8 mouse cellular contexts compared by ENCODE assay signal in the genomic region with DNA sequence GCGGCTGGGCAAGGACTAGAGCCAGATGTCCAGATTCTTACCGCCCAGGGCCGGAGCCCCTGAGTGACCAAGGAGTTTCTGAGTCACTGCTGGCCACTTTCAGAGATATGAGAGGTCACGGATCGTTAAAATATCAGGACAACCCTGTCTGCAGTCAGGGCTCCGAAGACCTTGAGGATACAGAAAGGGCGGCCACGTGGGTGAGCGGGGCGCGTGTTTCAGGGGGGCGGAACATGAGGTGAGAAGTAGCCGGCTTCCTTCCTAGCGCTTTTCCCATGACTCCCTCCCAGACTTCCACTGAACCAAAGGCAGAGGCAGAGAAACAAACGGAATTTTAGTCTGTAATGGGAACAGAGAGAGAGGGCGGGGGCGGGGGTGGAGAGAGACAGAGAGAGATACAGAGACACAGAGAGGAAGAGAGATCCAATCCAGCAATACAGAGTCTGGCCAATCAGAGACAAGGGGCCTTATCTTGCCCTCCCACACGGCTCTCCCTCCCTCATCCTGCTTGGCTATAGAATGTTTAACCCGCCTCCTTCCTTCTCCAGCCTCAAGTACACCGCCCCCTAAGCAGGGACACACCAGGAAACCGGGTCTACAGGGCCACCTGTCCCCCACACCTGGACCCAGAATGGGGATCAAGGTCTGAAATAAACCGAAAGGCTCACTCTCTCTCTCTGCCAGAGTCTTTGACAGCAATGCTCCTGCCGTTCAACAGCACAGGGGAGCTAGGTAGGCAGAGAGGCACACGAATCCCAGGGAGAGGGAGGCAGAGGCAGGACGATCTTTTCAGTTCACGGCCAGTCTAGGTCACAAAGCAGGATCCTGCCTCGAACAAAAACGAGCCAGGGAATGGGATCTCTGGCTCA. TPM values are rescaled to one million over a fixed set of nuclear protein-coding genes. Genes with fewer than 3 reads are reported as not detected.
DNase-seq lines count a peak whose midpoint lies in the region; ATAC-seq and TF ChIP-seq lines count a peak whose summit lies in the region.

No protein-coding gene starts in this region.

- peaks cover 27% of the 10 kb centered on the region for H3K4me1 ChIP-seq in heart, embryonic 12.5 days (replicated peaks)
- peaks cover 37% of the 10 kb centered on the region for H3K4me1 ChIP-seq in G1E (ENCODE audit: insufficient read depth, low read depth, low read length)
- H3K4me1 ChIP-seq in liver, embryonic 13.5 days (replicated peaks): peaks cover 64% of the 10 kb centered on the region
- H3K4me1 ChIP-seq in hindbrain, embryonic 13.5 days (replicated peaks): peaks cover 33% of the 10 kb centered on the region

- WGBS in heart, embryonic 12.5 days: 54% methylated on average over 28 of the region's 28 CpGs
- WGBS in liver, embryonic 13.5 days (ENCODE audit: insufficient replicate concordance): 53% methylated on average over 28 of the region's 28 CpGs
- 82% methylated on average over 28 of the region's 28 CpGs for WGBS in hindbrain, embryonic 13.5 days

- H3K27ac ChIP-seq in heart, embryonic 12.5 days (ENCODE audit: poor library complexity, severe bottlenecking): no peak overlapping the region
- peak overlapping the region; percentile 68 for H3K27ac ChIP-seq in liver, embryonic 13.5 days
- no peak overlapping the region for H3K27ac ChIP-seq in hindbrain, embryonic 13.5 days

- H3K4me3 ChIP-seq in heart, embryonic 12.5 days: no peak overlapping the region; the same call in 1 of the 2 replicates
- peak overlapping the region; percentile 8; the same call in 1 of the 2 replicates for H3K4me3 ChIP-seq in G1E (ENCODE audit: low read depth, low read length)
- H3K4me3 ChIP-seq in liver, embryonic 13.5 days (replicated peaks): peak overlapping the region; percentile 30
- H3K4me3 ChIP-seq in hindbrain, embryonic 13.5 days: no peak overlapping the region

- peak overlapping the region; percentile 30; the same call in 1 of the 2 replicates for H3K4me2 ChIP-seq in heart, embryonic 12.5 days
- peak overlapping the region; percentile 55 for H3K4me2 ChIP-seq in liver, embryonic 13.5 days
- H3K4me2 ChIP-seq in hindbrain, embryonic 13.5 days: no peak overlapping the region

- DNase-seq in heart, adult 8-10 months (ENCODE audit: low spot score): no peak
- DNase-seq in G1E (ENCODE audit: low spot score): peak; percentile 64
- DNase-seq in brain, adult 2 months (ENCODE audit: low read depth, low spot score): peak; percentile 93
- peak; percentile 78 for DNase-seq in liver, embryonic 13.5 days
- DNase-seq in thymus, postnatal 36 days: no peak
- DNase-seq in Muller cell, postnatal 12 days (ENCODE audit: inconsistent ontology term): no peak

- no peak for TF ChIP-seq CTCF in G1E (IDR thresholded peaks at IDR 0.05; ENCODE audit: low read depth, low read length)

- H3K9ac ChIP-seq in heart, embryonic 12.5 days: no peak overlapping the region
- peak overlapping the region; percentile 56 for H3K9ac ChIP-seq in liver, embryonic 13.5 days
- H3K9ac ChIP-seq in hindbrain, embryonic 13.5 days: no peak overlapping the region

- no peaks in the 10 kb centered on the region for H3K27me3 ChIP-seq in heart, embryonic 12.5 days (replicated peaks)
- peaks cover 6% of the 10 kb centered on the region; the same call in 1 of the 2 replicates for H3K27me3 ChIP-seq in G1E (ENCODE audit: insufficient read depth, low read length)
- no peaks in the 10 kb centered on the region for H3K27me3 ChIP-seq in liver, embryonic 13.5 days
- no peaks in the 10 kb centered on the region for H3K27me3 ChIP-seq in hindbrain, embryonic 13.5 days

- no peaks in the 10 kb centered on the region for H3K9me3 ChIP-seq in heart, embryonic 12.5 days (replicated peaks)
- no peaks in the 10 kb centered on the region for H3K9me3 ChIP-seq in G1E (replicated peaks)
- no peaks in the 10 kb centered on the region for H3K9me3 ChIP-seq in liver, embryonic 13.5 days (replicated peaks)
- 0 out of 2 replicates have a peak, but pooled peaks cover 3% of the 10 kb centered on the region for H3K9me3 ChIP-seq in hindbrain, embryonic 13.5 days

- H3K36me3 ChIP-seq in heart, embryonic 12.5 days: 0 out of 2 replicates have a peak, but pooled peaks cover 3% of the 10 kb centered on the region
- peaks cover 44% of the 10 kb centered on the region for H3K36me3 ChIP-seq in G1E (replicated peaks)
- peaks cover 20% of the 10 kb centered on the region; the same call in 1 of the 2 replicates for H3K36me3 ChIP-seq in liver, embryonic 13.5 days
- peaks cover 11% of the 10 kb centered on the region for H3K36me3 ChIP-seq in hindbrain, embryonic 13.5 days

- ATAC-seq in heart, embryonic 12.5 days (ENCODE audit: insufficient number of reproducible peaks, low FRiP score): peak; percentile 73
- ATAC-seq in G1E (ENCODE audit: extremely low read depth, insufficient number of reproducible peaks, low FRiP score, poor library complexity, severe bottlenecking): peak; percentile 57
- ATAC-seq in liver, embryonic 13.5 days (ENCODE audit: low read depth): peak; percentile 85
- ATAC-seq in hindbrain, embryonic 13.5 days (ENCODE audit: low FRiP score): no peak

RNA-seq across cellular contexts. Expression of a gene that starts 4.2 kb away (rescaled TPM):
- 18.4 and 19.4 TPM in 2 replicates for polyA plus RNA-seq in heart, embryonic 12.5 days (2016; fragmentation: Nextera tagmentation; extraction: Ambion mirVana)
- total RNA-seq in heart, adult 8-10 months (2022): 10 to 100 TPM in 3 of 4 experiments, 1 to 10 TPM in 1; 8.9 to 12.5 (median 11.3) TPM
- 9.6 and 12.5 TPM in 2 replicates for total RNA-seq in G1E (2014; fragmentation: Nextera tagmentation)
- total RNA-seq in G1E (2017): 9.2 and 9.7 TPM in 2 replicates
- 18.2 and 21.9 TPM in 2 replicates for polyA plus RNA-seq in G1E (2012)
- 9.6 and 11.5 TPM in 2 replicates for polyA plus RNA-seq in liver, embryonic 13.5 days (2015; fragmentation: Nextera tagmentation; extraction: Ambion mirVana)
- polyA plus RNA-seq in hindbrain, embryonic 13.5 days (2015; fragmentation: Nextera tagmentation; extraction: Ambion mirVana): 59.1 and 60.3 TPM in 2 replicates

RNA-seq across cellular contexts. Expression of a gene that starts 46.2 kb away (rescaled TPM):
- 342 and 343 TPM in 2 replicates for polyA plus RNA-seq in heart, embryonic 12.5 days (2016; fragmentation: Nextera tagmentation; extraction: Ambion mirVana)
- 100 to 1,000 TPM; 151 to 179 (median 164) TPM for total RNA-seq in heart, adult 8-10 months (2022)
- 155 and 196 TPM in 2 replicates for total RNA-seq in G1E (2014; fragmentation: Nextera tagmentation)
- total RNA-seq in G1E (2017): 279 and 297 TPM in 2 replicates
- polyA plus RNA-seq in G1E (2012): 143 and 158 TPM in 2 replicates
- 258 and 301 TPM in 2 replicates for polyA plus RNA-seq in liver, embryonic 13.5 days (2015; fragmentation: Nextera tagmentation; extraction: Ambion mirVana)
- 518 and 521 TPM in 2 replicates for polyA plus RNA-seq in hindbrain, embryonic 13.5 days (2015; fragmentation: Nextera tagmentation; extraction: Ambion mirVana)

Comparison
In these comparisons a context has a peak if more than half of its experiments do, and no peak if none do; other contexts are left out.
1. H3K4me3 ChIP-seq: peak in G1E (single experiment) and liver, embryonic 13.5 days (single experiment); none in heart, embryonic 12.5 days (single experiment) and hindbrain, embryonic 13.5 days (single experiment).
2. DNase-seq: peak in G1E (single experiment), brain, adult 2 months (single experiment) and liver, embryonic 13.5 days (single experiment); none in heart, adult 8-10 months (single experiment), thymus, postnatal 36 days (0 of 2) and Muller cell, postnatal 12 days (single experiment).